Comparison of ENCODE assay signal across 10 mouse cellular contexts in the genomic region with DNA sequence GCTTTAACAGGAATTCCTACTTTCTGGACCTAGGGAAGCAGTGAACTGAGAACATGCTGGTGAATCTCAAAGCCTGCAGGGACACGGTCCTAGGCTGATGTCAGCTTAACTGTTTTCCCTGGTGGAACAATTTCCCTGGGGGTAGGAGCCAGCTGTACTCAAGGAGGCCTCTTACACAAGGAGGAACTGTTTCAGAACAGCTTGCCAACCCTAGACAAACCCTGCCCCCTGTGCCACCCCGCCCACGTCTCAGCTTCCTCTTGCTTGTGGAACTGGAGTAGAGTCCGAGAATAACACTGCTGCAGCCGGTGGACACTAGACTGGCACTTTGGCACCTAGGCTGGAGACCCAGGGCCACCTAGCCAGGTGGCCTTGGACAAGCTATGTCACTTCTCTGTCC.
DNase-seq lines count a peak whose midpoint lies in the region; ATAC-seq lines count a peak whose summit lies in the region.
"Had no signal": no experiment of that assay in that cellular context is flagged by ENCODE, and none has a peak within 500 bp of the region (broad histone marks: within the 10 kb centered on the region; RNA-seq: fewer than 3 reads in every experiment).

No protein-coding gene starts in this region.

- ATAC-seq in midbrain, embryonic 11.5 days (ENCODE audit: low FRiP score): no peak
- ATAC-seq in midbrain, embryonic 16.5 days: no peak
- ATAC-seq in forebrain, embryonic 16.5 days: no peak
- ATAC-seq in midbrain, embryonic 14.5 days (ENCODE audit: low FRiP score, low TSS enrichment): no peak

- no peaks in the 10 kb centered on the region for H3K27me3 ChIP-seq in midbrain, embryonic 11.5 days (ENCODE audit: control insufficient read depth, insufficient read depth, low read length)
- H3K27me3 ChIP-seq in midbrain, embryonic 16.5 days (ENCODE audit: control insufficient read depth, insufficient read depth, low read depth, low read length): no peaks in the 10 kb centered on the region
- no peaks in the 10 kb centered on the region for H3K27me3 ChIP-seq in forebrain, embryonic 16.5 days (replicated peaks; ENCODE audit: control insufficient read depth, insufficient read depth, low read length)
- H3K27me3 ChIP-seq in midbrain, embryonic 14.5 days (ENCODE audit: control insufficient read depth, insufficient read depth, low read length): no peaks in the 10 kb centered on the region
- H3K27me3 ChIP-seq: heart, embryonic 15.5 days; lung, embryonic 15.5 days had no signal

- H3K36me3 ChIP-seq in midbrain, embryonic 11.5 days (ENCODE audit: control insufficient read depth, insufficient read depth, low read length): no peaks in the 10 kb centered on the region
- H3K36me3 ChIP-seq in midbrain, embryonic 16.5 days (ENCODE audit: control insufficient read depth, insufficient read depth, low read length): no peaks in the 10 kb centered on the region
- H3K36me3 ChIP-seq in forebrain, embryonic 16.5 days (ENCODE audit: control insufficient read depth, insufficient read depth): no peaks in the 10 kb centered on the region
- H3K36me3 ChIP-seq in midbrain, embryonic 14.5 days (ENCODE audit: control insufficient read depth, insufficient read depth, low read length): no peaks in the 10 kb centered on the region
- H3K36me3 ChIP-seq: heart, embryonic 15.5 days; lung, embryonic 15.5 days had no signal

- WGBS in midbrain, embryonic 11.5 days: 81% methylated on average over 5 of the region's 5 CpGs
- WGBS in midbrain, embryonic 16.5 days: 91% methylated on average over 5 of the region's 5 CpGs
- WGBS in forebrain, embryonic 16.5 days: 77% methylated on average over 5 of the region's 5 CpGs
- WGBS in midbrain, embryonic 14.5 days: 80% methylated on average over 5 of the region's 5 CpGs

- H3K4me1 ChIP-seq in midbrain, embryonic 11.5 days (ENCODE audit: control insufficient read depth, insufficient read depth, low read length): no peaks in the 10 kb centered on the region
- no peaks in the 10 kb centered on the region for H3K4me1 ChIP-seq in midbrain, embryonic 16.5 days (ENCODE audit: control insufficient read depth, insufficient read depth, low read length)
- H3K4me1 ChIP-seq in forebrain, embryonic 16.5 days (replicated peaks; ENCODE audit: control insufficient read depth, insufficient read depth, low read length): no peaks in the 10 kb centered on the region
- no peaks in the 10 kb centered on the region for H3K4me1 ChIP-seq in midbrain, embryonic 14.5 days (ENCODE audit: control insufficient read depth, insufficient read depth, low read length)
- H3K4me1 ChIP-seq: heart, embryonic 15.5 days; lung, embryonic 15.5 days had no signal

- no peak overlapping the region for H3K27ac ChIP-seq in midbrain, embryonic 11.5 days (ENCODE audit: low read depth, low read length)
- no peak overlapping the region for H3K27ac ChIP-seq in midbrain, embryonic 16.5 days (ENCODE audit: low read length)
- H3K27ac ChIP-seq in forebrain, embryonic 16.5 days (ENCODE audit: low read length): no peak overlapping the region
- H3K27ac ChIP-seq in midbrain, embryonic 14.5 days (replicated peaks; ENCODE audit: low read depth, low read length): no peak overlapping the region
- H3K27ac ChIP-seq: heart, embryonic 15.5 days; lung, embryonic 15.5 days had no signal

- H3K9ac ChIP-seq in midbrain, embryonic 11.5 days (ENCODE audit: low read length): no peak overlapping the region
- H3K9ac ChIP-seq in midbrain, embryonic 16.5 days (ENCODE audit: low read depth, low read length): no peak overlapping the region
- H3K9ac ChIP-seq in forebrain, embryonic 16.5 days (replicated peaks; ENCODE audit: low read depth, low read length): no peak overlapping the region
- no peak overlapping the region for H3K9ac ChIP-seq in midbrain, embryonic 14.5 days (replicated peaks; ENCODE audit: low read length)
- H3K9ac ChIP-seq: heart, embryonic 15.5 days; lung, embryonic 15.5 days had no signal

- no peak overlapping the region for H3K4me2 ChIP-seq in midbrain, embryonic 11.5 days
- H3K4me2 ChIP-seq in midbrain, embryonic 16.5 days (ENCODE audit: low read length): no peak overlapping the region
- no peak overlapping the region for H3K4me2 ChIP-seq in forebrain, embryonic 16.5 days (ENCODE audit: low read length)
- no peak overlapping the region for H3K4me2 ChIP-seq in midbrain, embryonic 14.5 days (ENCODE audit: low read length)
- H3K4me2 ChIP-seq: heart, embryonic 15.5 days; lung, embryonic 15.5 days had no signal

- H3K9me3 ChIP-seq in midbrain, embryonic 11.5 days (ENCODE audit: control insufficient read depth, low read length): no peaks in the 10 kb centered on the region
- H3K9me3 ChIP-seq in midbrain, embryonic 16.5 days (replicated peaks; ENCODE audit: control insufficient read depth, low read length, poor library complexity, severe bottlenecking): no peaks in the 10 kb centered on the region
- H3K9me3 ChIP-seq in forebrain, embryonic 16.5 days (ENCODE audit: control insufficient read depth, low read length): no peaks in the 10 kb centered on the region
- H3K9me3 ChIP-seq in midbrain, embryonic 14.5 days (ENCODE audit: control insufficient read depth, low read length): no peaks in the 10 kb centered on the region
- H3K9me3 ChIP-seq: heart, embryonic 15.5 days; lung, embryonic 15.5 days had no signal

- H3K4me3 ChIP-seq in midbrain, embryonic 11.5 days (ENCODE audit: low read depth, low read length): no peak overlapping the region
- no peak overlapping the region for H3K4me3 ChIP-seq in midbrain, embryonic 16.5 days (ENCODE audit: low read depth, low read length)
- H3K4me3 ChIP-seq in forebrain, embryonic 16.5 days (replicated peaks; ENCODE audit: low read length): no peak overlapping the region
- no peak overlapping the region for H3K4me3 ChIP-seq in midbrain, embryonic 14.5 days (replicated peaks; ENCODE audit: low read depth, low read length)
- H3K4me3 ChIP-seq: heart, embryonic 15.5 days; lung, embryonic 15.5 days had no signal

- peak; percentile 65 for DNase-seq in midbrain, embryonic 11.5 days (ENCODE audit: low spot score, missing footprints)
- peak; percentile 97 for DNase-seq in fat pad, adult 2 months (ENCODE audit: extremely low read depth, low read depth, low spot score)
- DNase-seq in layer of hippocampus, postnatal 10 days (ENCODE audit: low spot score in 2 of 2): peak; percentile 17 to 32
- peak; percentile 24 to 38 for DNase-seq in right cerebral cortex, postnatal 36 days (ENCODE audit: low spot score in 2 of 2)
- no peak for DNase-seq in kidney, adult 18-20 months
- no peak for DNase-seq in midbrain, embryonic 14.5 days

Comparison
In these comparisons a context has a peak if more than half of its experiments do, and no peak if none do; other contexts are left out.
1. DNase-seq: peak in midbrain, embryonic 11.5 days (single experiment), fat pad, adult 2 months (single experiment), layer of hippocampus, postnatal 10 days (2 of 2) and right cerebral cortex, postnatal 36 days (2 of 2); none in kidney, adult 18-20 months (single experiment) and midbrain, embryonic 14.5 days (single experiment).